Mouse (Mus musculus): ENCODE measurements around the gene Hist1h2ah.

Gene Hist1h2ah

GRCm38 (mm10) chr13:22008707-22009106, 26.7 kb downstream of the Hist1h2ah start:
- DNase-seq (ENCODE audit: low spot score): no peak

GRCm38 (mm10) chr13:22007872-22008271, 27.5 kb downstream of the Hist1h2ah start:
- DNase-seq (ENCODE audit: low spot score): no peak

DNA sequence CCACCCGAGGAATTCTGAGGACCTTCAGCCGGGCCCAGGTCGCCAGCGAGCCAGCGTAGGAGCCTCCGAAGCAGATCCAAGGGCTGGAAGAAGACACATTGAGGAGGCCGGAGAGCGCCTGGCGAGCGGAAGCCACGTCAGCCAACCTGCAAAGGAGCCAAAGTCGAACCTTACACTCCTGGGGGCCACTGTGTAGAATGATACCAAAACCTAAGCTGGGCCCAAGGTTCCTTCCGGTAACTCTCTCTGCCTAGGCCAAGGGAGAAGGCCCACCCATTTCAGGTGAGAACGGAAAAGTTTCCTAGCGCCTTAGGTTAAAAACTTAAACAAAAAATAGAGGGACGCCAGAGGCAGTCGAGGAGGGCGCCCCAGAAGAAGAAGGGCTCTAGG, 28.3 kb downstream of the Hist1h2ah start:
- no peak for DNase-seq (ENCODE audit: low spot score)

- DNase-seq (ENCODE audit: low spot score): peak; percentile 40
These were observed 28.8 kb downstream of the Hist1h2ah start for GRCm38 (mm10) chr13:22006334-22007120.

GRCm38 (mm10) chr13:22005605-22006333, 29.6 kb downstream of the Hist1h2ah start:
- DNase-seq (ENCODE audit: low spot score): peak; percentile 58

DNA sequence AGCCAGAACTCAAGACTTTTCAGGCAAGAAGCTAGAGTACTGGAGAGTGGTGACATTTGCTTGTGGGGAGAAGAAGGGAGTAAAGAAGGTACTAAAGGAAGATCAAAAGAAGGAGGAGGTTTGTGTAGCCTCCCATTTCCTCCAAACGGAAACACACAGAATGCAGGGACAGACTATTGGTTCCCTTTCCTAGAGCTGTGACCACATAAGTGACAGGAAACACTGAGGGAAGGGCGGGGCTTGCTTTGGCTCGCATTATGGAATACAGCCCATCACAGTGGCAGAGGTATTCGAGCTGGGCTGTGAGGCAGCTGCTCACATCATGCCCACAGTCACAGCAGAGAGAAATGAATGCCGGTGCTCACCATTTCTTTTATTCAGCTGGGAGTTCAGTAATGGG, 33.5 kb downstream of the Hist1h2ah start:
- no peak for DNase-seq (ENCODE audit: low spot score)

DNA sequence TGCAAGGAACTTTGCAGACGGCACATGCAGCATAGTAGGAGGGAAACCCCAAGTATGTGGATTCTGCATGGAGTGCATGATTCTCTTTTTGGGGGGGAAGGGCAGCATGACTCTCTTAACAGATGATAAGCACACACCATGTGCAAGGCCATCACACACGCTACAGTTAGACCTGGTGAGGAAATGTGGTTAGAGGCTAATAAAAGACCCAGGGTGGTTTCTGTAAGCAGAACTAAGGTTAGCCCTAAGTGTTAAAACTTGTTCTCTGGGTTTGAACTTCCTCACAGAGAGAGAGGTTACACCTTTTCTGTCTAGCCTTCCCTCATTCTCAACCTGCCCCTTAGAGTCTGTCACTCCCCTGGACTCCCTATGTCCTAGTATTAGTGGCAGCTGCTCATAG, 34.0 kb downstream of the Hist1h2ah start:
- no peak for DNase-seq (ENCODE audit: low spot score)

DNA sequence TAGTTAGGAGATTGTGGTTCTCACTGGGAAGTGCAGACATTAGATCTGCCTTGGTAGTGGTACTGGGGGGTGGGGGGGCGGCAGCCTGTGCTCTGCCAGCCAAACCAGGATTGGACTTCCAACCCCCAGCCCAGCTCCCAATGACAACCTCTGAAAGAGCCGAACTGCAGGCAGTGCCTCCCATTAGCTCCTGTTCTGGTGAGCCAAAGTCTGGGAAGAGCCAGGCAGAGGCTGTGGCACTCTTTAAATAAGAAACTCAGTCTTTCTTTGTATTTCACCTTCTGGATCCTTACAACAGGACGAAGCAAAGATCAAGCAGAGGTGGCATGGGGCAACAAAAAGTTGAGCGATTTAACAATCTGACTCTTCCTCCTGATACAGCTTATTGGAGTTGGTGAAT, 36.2 kb downstream of the Hist1h2ah start:
- no peak for DNase-seq (ENCODE audit: low spot score)

GRCm38 (mm10) chr13:21998412-21998811, 37.0 kb downstream of the Hist1h2ah start:
- DNase-seq (ENCODE audit: low spot score): no peak

DNA sequence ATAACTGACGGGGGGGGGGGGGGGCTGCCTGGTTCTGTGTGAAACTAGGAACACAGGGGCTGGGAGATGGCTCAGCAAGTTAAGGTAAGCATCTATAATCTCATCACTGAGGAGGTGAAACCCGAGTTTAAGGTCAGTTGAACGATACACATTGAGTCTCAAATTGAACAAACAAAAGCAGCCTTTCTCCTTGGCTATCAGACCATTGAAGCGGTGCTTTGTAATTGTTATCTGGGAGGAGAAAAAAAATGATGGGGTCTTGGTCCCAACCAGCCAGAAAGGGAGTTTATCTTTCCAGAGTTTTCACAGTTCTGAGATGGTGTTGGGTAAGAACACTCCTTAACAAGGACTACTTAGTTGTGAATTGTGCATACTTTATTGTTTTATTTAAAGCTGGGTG, 37.5 kb downstream of the Hist1h2ah start:
- no peak for DNase-seq (ENCODE audit: low spot score)

- DNase-seq (ENCODE audit: low spot score): no peak
These were observed 38.1 kb downstream of the Hist1h2ah start for GRCm38 (mm10) chr13:21997201-21997820.

GRCm38 (mm10) chr13:21996840-21997185, 38.6 kb downstream of the Hist1h2ah start:
- no peak for DNase-seq (ENCODE audit: low spot score)

- DNase-seq (ENCODE audit: low spot score): no peak
These were observed 39.1 kb downstream of the Hist1h2ah start for GRCm38 (mm10) chr13:21996101-21996839.

GRCm38 (mm10) chr13:21995331-21995914, 39.9 kb downstream of the Hist1h2ah start:
- DNase-seq (ENCODE audit: low spot score): no peak

DNA sequence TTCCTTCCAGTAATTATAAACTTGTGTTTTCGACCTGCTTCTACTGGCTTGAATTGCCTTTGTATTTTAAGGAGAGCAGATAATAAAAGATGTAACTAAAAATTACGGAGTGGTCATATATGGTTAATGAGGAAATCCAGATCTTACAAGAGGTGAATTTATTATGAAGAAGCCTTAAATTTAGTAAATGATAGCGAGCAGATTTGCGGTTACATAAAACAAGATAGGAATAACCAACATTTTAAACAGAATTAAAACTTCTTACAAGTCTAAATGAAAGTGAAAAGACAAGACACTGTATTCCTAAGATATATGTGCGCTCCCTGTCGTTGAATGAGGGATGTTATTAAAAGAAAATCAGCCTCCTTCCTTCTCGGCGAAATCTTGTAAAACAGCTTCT, 40.5 kb downstream of the Hist1h2ah start:
- DNase-seq (ENCODE audit: low spot score): no peak

DNA sequence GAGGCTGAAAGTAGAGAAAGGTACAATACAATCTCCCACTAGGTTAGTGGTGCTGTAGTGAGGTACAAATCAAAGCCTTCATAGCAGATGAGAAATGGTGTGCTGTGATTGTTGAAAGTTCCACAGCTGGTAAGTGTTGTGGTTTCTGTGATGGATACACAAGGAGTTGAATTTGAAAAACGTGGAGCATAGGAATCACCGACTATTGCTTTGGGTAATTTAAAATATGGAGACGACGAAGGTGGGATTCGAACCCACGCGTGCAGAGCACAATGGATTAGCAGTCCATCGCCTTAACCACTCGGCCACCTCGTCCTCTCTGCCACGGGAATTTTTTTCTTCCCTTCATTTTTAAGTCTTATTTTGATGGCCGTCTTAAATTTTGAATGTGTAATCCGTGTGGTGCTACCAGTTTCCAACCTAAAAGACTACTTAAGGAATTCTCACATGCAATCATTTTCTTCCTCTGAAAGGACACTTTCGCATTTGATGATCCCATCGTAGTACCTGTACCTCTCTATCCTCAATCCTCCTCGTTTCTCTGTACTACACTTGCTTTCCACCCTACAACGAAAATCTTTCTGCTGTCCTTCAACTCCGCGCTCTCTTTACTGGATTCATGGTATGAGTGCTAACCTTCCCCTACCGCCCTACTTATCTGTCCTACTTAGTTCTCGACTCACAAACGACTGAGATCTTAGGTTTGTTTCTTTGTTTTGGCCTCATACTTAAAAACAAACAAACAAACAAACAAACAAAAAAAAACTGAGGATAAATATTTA, 41.2 kb downstream of the Hist1h2ah start:
- no peak for DNase-seq (ENCODE audit: low spot score)

DNA sequence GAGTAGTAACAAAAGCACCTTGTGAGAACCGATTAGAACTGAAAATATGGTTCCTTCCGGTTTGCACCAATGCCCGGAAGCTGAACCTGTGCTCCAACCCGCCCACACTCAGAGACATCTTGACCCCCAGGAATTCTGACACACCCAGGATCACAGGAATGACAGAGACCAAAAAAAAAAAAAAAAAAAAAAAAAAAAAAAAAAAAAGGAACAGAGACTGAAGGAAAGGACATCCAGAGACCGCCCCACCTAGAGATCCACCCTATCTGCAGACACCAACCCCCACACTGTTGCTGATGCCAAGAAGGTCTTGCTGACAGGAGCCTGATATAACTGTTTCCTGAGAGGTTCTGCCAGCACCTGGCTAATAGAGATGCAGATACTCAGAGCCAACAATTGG, 42.8 kb downstream of the Hist1h2ah start:
- DNase-seq (ENCODE audit: low spot score): no peak

All from ovary, postnatal 36 days (tissue).